Mouse (Mus musculus): ENCODE results near the gene Map3k9. TPM values are rescaled to one million over a fixed set of nuclear protein-coding genes. Genes with fewer than 3 reads are reported as not detected.
A peak's percentile ranks its signal among the peaks of the same experiment; 100 is the strongest.

The Map3k9 gene
- polyA plus RNA-seq, 1 experiment, result 3.3 TPM

DNA sequence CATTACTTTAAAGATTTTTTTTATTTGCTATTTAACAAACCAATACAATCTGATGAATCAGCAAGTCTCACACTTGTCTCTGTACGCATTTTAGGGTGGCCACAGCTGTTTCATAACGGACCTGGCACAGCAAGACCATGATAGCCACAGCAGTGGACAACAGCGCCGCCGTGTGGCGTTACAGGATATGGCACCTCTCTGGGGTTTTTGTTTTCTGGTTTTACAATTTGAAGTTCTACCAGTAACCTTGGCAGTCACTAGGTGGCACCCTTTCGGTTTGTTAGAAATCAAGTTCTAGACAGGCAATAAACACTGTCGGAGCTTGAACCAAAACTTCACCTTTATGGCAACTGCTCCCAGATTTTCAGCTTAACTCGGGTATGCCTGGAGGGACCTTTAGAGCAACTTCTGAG, 7.7 kb upstream of the Map3k9 start:
- TF ChIP-seq POLR2A (IDR thresholded peaks at IDR 0.05; ENCODE audit: control insufficient read depth, low read depth, low read length) (no peak), CTCF (IDR thresholded peaks at IDR 0.05; ENCODE audit: control insufficient read depth, insufficient read depth, insufficient replicate concordance, low read depth, low read length) (peak; percentile 99)
- H3K4me3 ChIP-seq (ENCODE audit: control insufficient read depth, low read depth, low read length), result no peak overlapping the region

DNA sequence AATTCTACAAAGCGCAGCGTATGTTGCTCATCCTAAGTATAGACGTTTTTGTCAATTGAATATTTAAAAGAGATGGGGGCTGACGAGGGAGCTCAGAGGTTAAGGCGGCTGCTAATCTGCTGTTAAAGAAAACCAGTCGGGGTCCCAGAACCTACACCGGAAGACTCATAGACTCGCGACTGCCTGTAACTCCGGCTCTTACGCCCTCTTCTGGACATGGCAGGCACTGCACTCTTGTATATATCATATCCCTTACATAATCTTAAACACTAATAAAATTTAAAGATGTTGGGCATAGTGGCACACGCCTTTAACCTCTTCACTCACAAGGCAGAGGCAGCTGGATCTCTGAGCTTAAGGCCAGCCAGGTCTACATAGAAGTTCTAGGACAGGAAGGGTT, 6.3 kb upstream of the Map3k9 start:
- H3K4me3 ChIP-seq (ENCODE audit: control insufficient read depth, low read depth, low read length), result no peak overlapping the region; the same call in 1 of the 2 replicates
- H3K36me3 ChIP-seq (ENCODE audit: control insufficient read depth, insufficient read depth, low read length), result no peaks in the 10 kb centered on the region
- no peaks in the 10 kb centered on the region for H3K27me3 ChIP-seq (ENCODE audit: control insufficient read depth, insufficient read depth, low read length)
- TF ChIP-seq CTCF (IDR thresholded peaks at IDR 0.05; ENCODE audit: control insufficient read depth, insufficient read depth, insufficient replicate concordance, low read depth, low read length), result peak; percentile 77
- TF ChIP-seq POLR2A (IDR thresholded peaks at IDR 0.05; ENCODE audit: control insufficient read depth, low read depth, low read length), result no peak
- H3K4me1 ChIP-seq (ENCODE audit: control insufficient read depth, insufficient read depth, low read length), result peaks cover 3% of the 10 kb centered on the region
- no peak overlapping the region for H3K27ac ChIP-seq (ENCODE audit: control insufficient read depth, insufficient read depth, low read depth, low read length)

More for the DNA sequence above, 7.7 kb upstream of the Map3k9 start:
- Histone ChIP-seq H3K36me3 (ENCODE audit: control insufficient read depth, insufficient read depth, low read length) (no peaks in the 10 kb centered on the region), H3K27me3 (ENCODE audit: control insufficient read depth, insufficient read depth, low read length) (no peaks in the 10 kb centered on the region), H3K27ac (ENCODE audit: control insufficient read depth, insufficient read depth, low read depth, low read length) (no peak overlapping the region), H3K4me1 (ENCODE audit: control insufficient read depth, insufficient read depth, low read length) (peaks cover 3% of the 10 kb centered on the region)

DNA sequence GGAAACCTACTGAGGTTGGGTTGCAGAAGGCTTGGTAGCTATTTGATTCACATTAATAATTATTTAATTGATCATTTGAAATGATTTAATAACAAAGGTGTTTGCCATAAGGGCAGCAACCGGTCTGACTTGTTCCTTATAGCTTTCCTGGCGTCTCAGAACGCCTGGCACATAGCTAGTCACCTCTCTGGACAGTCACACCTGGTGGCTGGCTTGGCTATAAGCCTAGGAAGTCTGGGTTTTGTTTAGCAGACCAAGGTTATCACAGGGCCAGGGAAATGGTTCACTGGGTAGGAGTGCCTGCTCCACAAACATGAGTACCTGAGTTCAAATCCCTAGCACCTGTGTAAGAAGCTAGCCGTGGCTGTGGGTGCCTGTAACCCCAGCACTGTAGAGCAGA, 2.3 kb upstream of the Map3k9 start:
- Histone ChIP-seq H3K27me3 (ENCODE audit: control insufficient read depth, insufficient read depth, low read length) (no peaks in the 10 kb centered on the region), H3K27ac (ENCODE audit: control insufficient read depth, insufficient read depth, low read depth, low read length) (no peak overlapping the region), H3K4me1 (ENCODE audit: control insufficient read depth, insufficient read depth, low read length) (peaks cover 7% of the 10 kb centered on the region), H3K36me3 (ENCODE audit: control insufficient read depth, insufficient read depth, low read length) (no peaks in the 10 kb centered on the region), H3K4me3 (ENCODE audit: control insufficient read depth, low read depth, low read length) (no peak overlapping the region)
- TF ChIP-seq CTCF (IDR thresholded peaks at IDR 0.05; ENCODE audit: control insufficient read depth, insufficient read depth, insufficient replicate concordance, low read depth, low read length), result no peak
- no peak for TF ChIP-seq POLR2A (IDR thresholded peaks at IDR 0.05; ENCODE audit: control insufficient read depth, low read depth, low read length)

DNA sequence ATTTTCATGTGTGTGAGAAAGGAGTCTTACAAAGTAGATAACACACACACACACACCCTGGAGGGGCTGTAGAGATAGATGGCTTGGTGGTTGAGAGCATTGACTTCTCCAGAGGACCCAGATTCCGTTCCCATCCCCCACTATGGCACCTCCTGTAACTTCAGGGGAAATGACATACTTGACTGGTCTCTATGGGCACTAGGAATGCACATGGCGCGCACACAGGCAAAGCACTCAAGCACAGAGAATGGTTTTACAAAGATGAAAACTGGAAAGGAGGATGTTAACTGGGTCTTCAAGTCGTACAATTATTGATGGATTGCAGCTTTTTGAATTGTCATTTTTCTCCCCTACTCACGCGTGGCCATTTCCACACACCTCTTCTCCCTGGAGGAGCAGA, 1.6 kb upstream of the Map3k9 start:
- Histone ChIP-seq H3K4me1 (ENCODE audit: control insufficient read depth, insufficient read depth, low read length) (peaks cover 7% of the 10 kb centered on the region), H3K36me3 (ENCODE audit: control insufficient read depth, insufficient read depth, low read length) (no peaks in the 10 kb centered on the region), H3K27ac (ENCODE audit: control insufficient read depth, insufficient read depth, low read depth, low read length) (no peak overlapping the region), H3K4me3 (ENCODE audit: control insufficient read depth, low read depth, low read length) (no peak overlapping the region), H3K27me3 (ENCODE audit: control insufficient read depth, insufficient read depth, low read length) (no peaks in the 10 kb centered on the region)
- TF ChIP-seq CTCF (IDR thresholded peaks at IDR 0.05; ENCODE audit: control insufficient read depth, insufficient read depth, insufficient replicate concordance, low read depth, low read length) (no peak), POLR2A (IDR thresholded peaks at IDR 0.05; ENCODE audit: control insufficient read depth, low read depth, low read length) (no peak)

DNA sequence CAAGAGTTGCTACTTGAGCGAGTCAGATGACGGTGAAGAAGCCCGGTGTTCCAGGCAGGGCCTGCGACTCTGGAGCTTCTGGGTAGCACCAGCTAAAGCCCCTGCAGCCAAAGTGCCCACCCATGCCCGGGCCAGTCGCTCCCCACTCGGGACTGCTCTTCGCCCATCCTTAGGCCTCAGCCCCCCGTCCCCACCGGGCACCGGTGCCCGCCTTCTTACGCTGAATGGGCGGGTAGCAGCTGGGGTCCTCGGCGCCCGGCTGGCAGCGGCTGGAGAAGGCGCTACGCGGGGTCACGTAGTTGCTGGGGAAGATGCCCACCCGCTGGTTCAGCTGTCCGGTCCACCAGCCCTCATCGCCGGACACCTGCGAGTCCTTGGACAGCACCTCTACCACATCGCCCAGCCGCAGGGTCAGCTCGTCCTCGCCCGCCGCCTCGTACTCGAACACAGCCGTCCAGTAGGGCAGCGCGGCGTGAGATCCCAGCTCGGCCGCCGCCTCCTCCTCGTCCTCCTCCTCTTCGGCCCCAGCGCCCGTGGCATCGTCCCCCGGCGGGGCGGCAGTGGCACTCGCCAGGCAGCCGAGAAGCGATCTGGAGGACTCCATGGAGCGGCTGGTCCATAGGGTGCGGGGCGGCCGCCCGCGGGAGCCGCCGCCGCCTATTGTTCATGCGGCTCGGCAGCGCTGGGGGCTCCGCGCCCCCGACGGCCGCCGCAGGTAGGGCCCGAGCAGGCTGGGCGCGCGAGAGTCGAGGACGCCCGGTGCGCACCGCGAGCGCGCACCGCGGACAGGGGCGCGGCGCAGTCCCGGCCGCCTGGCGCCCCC, 493 bp downstream of the Map3k9 start:
- no peaks in the 10 kb centered on the region for H3K27me3 ChIP-seq (ENCODE audit: control insufficient read depth, insufficient read depth, low read length)
- no peak for TF ChIP-seq CTCF (IDR thresholded peaks at IDR 0.05; ENCODE audit: control insufficient read depth, insufficient read depth, insufficient replicate concordance, low read depth, low read length)
- no peak for TF ChIP-seq POLR2A (IDR thresholded peaks at IDR 0.05; ENCODE audit: control insufficient read depth, low read depth, low read length)
- peak overlapping the region; percentile 79 for H3K4me3 ChIP-seq (ENCODE audit: control insufficient read depth, low read depth, low read length)
- no peaks in the 10 kb centered on the region for H3K36me3 ChIP-seq (ENCODE audit: control insufficient read depth, insufficient read depth, low read length)
- no peak overlapping the region for H3K27ac ChIP-seq (ENCODE audit: control insufficient read depth, insufficient read depth, low read depth, low read length)
- H3K4me1 ChIP-seq (ENCODE audit: control insufficient read depth, insufficient read depth, low read length), result peaks cover 4% of the 10 kb centered on the region; the same call in 1 of the 2 replicates

DNA sequence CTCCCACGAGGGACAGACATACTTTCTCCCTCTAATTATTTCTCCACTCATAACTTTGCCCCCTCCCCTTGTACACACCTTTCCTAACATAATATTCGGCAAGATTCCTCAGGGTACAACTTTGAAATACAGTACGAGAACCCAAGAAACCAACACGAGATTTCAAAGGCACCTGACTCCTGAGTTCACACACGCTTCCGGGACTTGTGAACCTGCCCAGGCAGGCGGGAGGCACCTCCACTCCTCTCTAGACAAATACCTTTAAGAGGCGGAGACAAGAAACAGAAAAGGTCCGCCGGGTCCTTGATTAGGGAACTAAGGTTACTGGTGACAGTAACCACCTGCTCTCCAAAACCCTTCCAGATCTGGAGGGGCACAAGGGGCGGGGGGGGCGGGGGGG, 1.1 kb downstream of the Map3k9 start:
- TF ChIP-seq CTCF (IDR thresholded peaks at IDR 0.05; ENCODE audit: control insufficient read depth, insufficient read depth, insufficient replicate concordance, low read depth, low read length) (no peak), POLR2A (IDR thresholded peaks at IDR 0.05; ENCODE audit: control insufficient read depth, low read depth, low read length) (no peak)
- Histone ChIP-seq H3K27me3 (ENCODE audit: control insufficient read depth, insufficient read depth, low read length) (no peaks in the 10 kb centered on the region), H3K27ac (ENCODE audit: control insufficient read depth, insufficient read depth, low read depth, low read length) (no peak overlapping the region), H3K36me3 (ENCODE audit: control insufficient read depth, insufficient read depth, low read length) (no peaks in the 10 kb centered on the region), H3K4me1 (ENCODE audit: control insufficient read depth, insufficient read depth, low read length) (peaks cover 4% of the 10 kb centered on the region; the same call in 1 of the 2 replicates), H3K4me3 (ENCODE audit: control insufficient read depth, low read depth, low read length) (no peak overlapping the region; the same call in 1 of the 2 replicates)

DNA sequence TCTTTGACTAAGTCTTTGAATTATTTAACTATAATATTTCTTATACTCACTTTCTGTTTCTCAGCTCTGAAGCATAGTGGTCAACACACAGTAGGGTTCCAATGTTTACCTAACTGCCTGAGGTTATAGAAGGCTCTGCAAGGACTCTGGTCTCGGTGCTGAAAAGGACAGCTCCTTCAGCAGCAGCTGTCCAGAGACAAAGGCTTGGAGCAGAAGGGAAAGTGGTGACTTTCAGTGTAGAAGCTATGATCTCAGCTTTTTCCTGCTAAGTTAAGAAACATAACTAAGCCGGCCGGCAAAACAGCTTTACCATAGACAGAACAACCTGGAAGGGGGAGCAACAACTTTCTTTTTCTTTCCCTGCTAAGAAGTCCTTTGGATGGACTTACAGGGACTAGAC, 4.8 kb downstream of the Map3k9 start:
- no peaks in the 10 kb centered on the region for H3K36me3 ChIP-seq (ENCODE audit: control insufficient read depth, insufficient read depth, low read length)
- H3K27ac ChIP-seq (ENCODE audit: control insufficient read depth, insufficient read depth, low read depth, low read length), result no peak overlapping the region
- H3K4me1 ChIP-seq (ENCODE audit: control insufficient read depth, insufficient read depth, low read length), result peaks cover 3% of the 10 kb centered on the region; the same call in 1 of the 2 replicates
- no peaks in the 10 kb centered on the region for H3K27me3 ChIP-seq (ENCODE audit: control insufficient read depth, insufficient read depth, low read length)
- H3K4me3 ChIP-seq (ENCODE audit: control insufficient read depth, low read depth, low read length), result no peak overlapping the region
- TF ChIP-seq CTCF (IDR thresholded peaks at IDR 0.05; ENCODE audit: control insufficient read depth, insufficient read depth, insufficient replicate concordance, low read depth, low read length), result no peak
- TF ChIP-seq POLR2A (IDR thresholded peaks at IDR 0.05; ENCODE audit: control insufficient read depth, low read depth, low read length), result no peak
